Mouse (Mus musculus): ENCODE results near the gene Rrad. TPM values are rescaled to one million over a fixed set of nuclear protein-coding genes. Genes with fewer than 3 reads are reported as not detected.
"Not testable (repeated sequence)": the region's sequence is repeated elsewhere in the genome, so short reads cannot be mapped to it uniquely, and the experiment has no call there.

Rrad gene
- polyA plus RNA-seq (2015; fragmentation: Nextera tagmentation; extraction: Ambion mirVana), result 9.2 and 14.4 TPM in 2 replicates

DNA sequence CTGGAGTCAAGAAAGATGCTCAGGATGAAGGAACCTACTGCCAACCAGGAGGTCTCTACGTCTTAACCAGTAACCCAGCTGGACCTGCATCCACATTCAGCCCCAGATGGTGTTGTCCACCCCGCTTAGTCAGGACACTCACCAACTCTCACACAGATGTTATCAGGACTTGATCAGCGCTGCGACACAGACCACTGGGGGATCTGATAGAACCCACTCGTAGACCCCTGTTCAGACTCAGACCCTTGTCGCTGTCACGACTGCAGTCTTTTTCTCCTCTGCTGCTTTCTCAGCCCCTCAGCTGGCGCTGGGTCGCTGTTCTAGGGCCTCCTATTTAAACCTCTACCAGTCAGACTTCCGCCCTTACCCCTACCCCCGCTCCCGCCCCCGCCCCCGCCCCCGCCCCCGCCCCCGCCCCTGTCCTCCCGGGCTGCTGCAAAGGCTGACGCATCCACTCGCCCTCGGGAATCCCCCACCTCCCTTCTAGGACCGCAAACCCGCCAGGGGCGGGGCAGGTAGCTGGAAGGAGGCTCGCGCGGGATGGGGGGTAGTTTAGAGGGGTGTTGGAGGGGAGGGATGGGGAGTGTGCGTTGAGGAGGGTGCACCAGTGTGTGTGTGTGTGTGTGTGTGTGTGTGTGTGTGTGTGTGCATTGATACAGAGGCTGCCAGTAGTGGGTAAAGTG is at the start of gene Rrad:
Rrad (minus strand) TSS at position 347 of the 683 bp plus-strand sequence.
- WGBS, result under 1% methylated on average over 22 of the region's 28 CpGs
- 0 out of 2 replicates have a peak, but pooled peaks cover 5% of the 10 kb centered on the region for H3K36me3 ChIP-seq (ENCODE audit: control insufficient read depth, insufficient read depth, low read length)
- peaks cover 8% of the 10 kb centered on the region; the same call in 1 of the 2 replicates for H3K27me3 ChIP-seq (ENCODE audit: control insufficient read depth, insufficient read depth, low read length)
- H3K9me3 ChIP-seq (replicated peaks; ENCODE audit: control insufficient read depth, low read length), result no peaks in the 10 kb centered on the region
- peak within 1 kb of the TSS; percentile 47 for H3K4me3 ChIP-seq (replicated peaks; ENCODE audit: low read length)
- H3K27ac ChIP-seq (ENCODE audit: low read length), result peak within 1 kb of the TSS; percentile 26
- H3K4me2 ChIP-seq (ENCODE audit: low read depth, low read length), result peak within 1 kb of the TSS; percentile 62
- ATAC-seq (ENCODE audit: insufficient read depth, low FRiP score), result peak; percentile 77
- peak within 1 kb of the TSS; percentile 61 for H3K9ac ChIP-seq (ENCODE audit: low read length)
- H3K4me1 ChIP-seq (ENCODE audit: control insufficient read depth, insufficient read depth, low read length), result peaks cover 14% of the 10 kb centered on the region; the same call in 1 of the 2 replicates

DNA sequence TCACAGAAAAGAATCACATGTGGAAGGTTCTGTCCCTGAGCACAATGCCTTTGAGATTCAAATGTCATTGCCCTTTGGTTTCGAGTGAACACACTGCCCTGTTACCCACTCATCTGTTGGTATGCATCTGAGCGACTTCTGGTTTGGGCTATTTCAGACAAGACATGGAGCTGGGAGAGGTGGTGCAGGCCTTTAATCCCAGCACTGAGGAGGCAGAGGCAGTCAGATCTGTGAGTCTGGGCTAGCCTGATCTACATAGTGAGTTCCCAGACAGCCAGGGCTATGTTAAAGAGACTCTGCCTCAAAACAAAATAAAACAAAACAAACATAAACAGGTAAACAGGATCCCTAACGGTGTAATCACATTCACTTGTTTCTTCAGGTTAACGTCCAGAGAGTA is 24.5 kb upstream of the Rrad start:
- no peaks in the 10 kb centered on the region for H3K36me3 ChIP-seq (ENCODE audit: control insufficient read depth, insufficient read depth, low read length)
- no peak overlapping the region for H3K27ac ChIP-seq (ENCODE audit: low read length)
- no peaks in the 10 kb centered on the region for H3K9me3 ChIP-seq (replicated peaks; ENCODE audit: control insufficient read depth, low read length)
- no peak overlapping the region for H3K9ac ChIP-seq (ENCODE audit: low read length)
- no peak overlapping the region for H3K4me3 ChIP-seq (replicated peaks; ENCODE audit: low read length)
- 79% methylated on average over 4 of the region's 4 CpGs for WGBS
- no peaks in the 10 kb centered on the region for H3K27me3 ChIP-seq (ENCODE audit: control insufficient read depth, insufficient read depth, low read length)
- ATAC-seq (ENCODE audit: insufficient read depth, low FRiP score), result no peak
- H3K4me1 ChIP-seq (ENCODE audit: control insufficient read depth, insufficient read depth, low read length), result no peaks in the 10 kb centered on the region
- no peak overlapping the region for H3K4me2 ChIP-seq (ENCODE audit: low read depth, low read length)

GRCm38 (mm10) chr8:104654984-104655383 is 23.9 kb upstream of the Rrad start:
- Histone ChIP-seq H3K27ac (ENCODE audit: low read length) (no peak overlapping the region), H3K36me3 (ENCODE audit: control insufficient read depth, insufficient read depth, low read length) (no peaks in the 10 kb centered on the region), H3K4me1 (ENCODE audit: control insufficient read depth, insufficient read depth, low read length) (no peaks in the 10 kb centered on the region), H3K9ac (ENCODE audit: low read length) (no peak overlapping the region), H3K27me3 (ENCODE audit: control insufficient read depth, insufficient read depth, low read length) (no peaks in the 10 kb centered on the region), H3K4me3 (replicated peaks; ENCODE audit: low read length) (no peak overlapping the region), H3K4me2 (ENCODE audit: low read depth, low read length) (no peak overlapping the region), H3K9me3 (replicated peaks; ENCODE audit: control insufficient read depth, low read length) (no peaks in the 10 kb centered on the region)
- 3% methylated on average over 3 of the region's 3 CpGs for WGBS
- peak; percentile 69; the same call in 1 of the 2 replicates for ATAC-seq (ENCODE audit: insufficient read depth, low FRiP score)

DNA sequence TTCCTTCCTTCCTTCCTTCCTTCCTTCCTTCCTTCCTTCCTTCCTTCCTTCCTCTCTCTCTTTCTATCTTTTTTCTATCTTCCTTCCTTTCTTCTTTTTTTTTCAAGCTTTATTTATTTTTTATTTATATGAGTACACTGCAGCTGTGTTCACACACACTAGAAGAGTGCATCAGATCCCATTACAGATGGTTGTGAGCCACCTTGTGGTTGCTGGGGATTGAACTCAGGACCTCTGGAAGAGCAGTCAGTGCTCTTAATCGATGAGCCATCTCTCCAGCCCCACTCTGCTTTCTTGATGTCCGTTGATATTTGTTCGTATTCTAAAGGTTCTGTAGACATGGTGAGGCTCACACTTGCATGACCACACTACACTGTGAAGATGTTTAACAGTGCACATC is 13.1 kb upstream of the Rrad start:
- not testable (repeated sequence) for H3K4me3 ChIP-seq (replicated peaks; ENCODE audit: low read length); H3K36me3 ChIP-seq (ENCODE audit: control insufficient read depth, insufficient read depth, low read length); H3K9ac ChIP-seq (ENCODE audit: low read length); H3K27ac ChIP-seq (ENCODE audit: low read length); H3K27me3 ChIP-seq (ENCODE audit: control insufficient read depth, insufficient read depth, low read length); H3K9me3 ChIP-seq (replicated peaks; ENCODE audit: control insufficient read depth, low read length); H3K4me2 ChIP-seq (ENCODE audit: low read depth, low read length); ATAC-seq (ENCODE audit: insufficient read depth, low FRiP score)
- H3K4me1 ChIP-seq (ENCODE audit: control insufficient read depth, insufficient read depth, low read length), result peaks cover 18% of the 10 kb centered on the region
- 68% methylated on average over 3 of the region's 3 CpGs for WGBS

GRCm38 (mm10) chr8:104642324-104642654 is 11.2 kb upstream of the Rrad start:
- 0 out of 2 replicates have a peak overlapping the region, but pooled peaks have one; percentile 73 for H3K27ac ChIP-seq (ENCODE audit: low read length)

DNA sequence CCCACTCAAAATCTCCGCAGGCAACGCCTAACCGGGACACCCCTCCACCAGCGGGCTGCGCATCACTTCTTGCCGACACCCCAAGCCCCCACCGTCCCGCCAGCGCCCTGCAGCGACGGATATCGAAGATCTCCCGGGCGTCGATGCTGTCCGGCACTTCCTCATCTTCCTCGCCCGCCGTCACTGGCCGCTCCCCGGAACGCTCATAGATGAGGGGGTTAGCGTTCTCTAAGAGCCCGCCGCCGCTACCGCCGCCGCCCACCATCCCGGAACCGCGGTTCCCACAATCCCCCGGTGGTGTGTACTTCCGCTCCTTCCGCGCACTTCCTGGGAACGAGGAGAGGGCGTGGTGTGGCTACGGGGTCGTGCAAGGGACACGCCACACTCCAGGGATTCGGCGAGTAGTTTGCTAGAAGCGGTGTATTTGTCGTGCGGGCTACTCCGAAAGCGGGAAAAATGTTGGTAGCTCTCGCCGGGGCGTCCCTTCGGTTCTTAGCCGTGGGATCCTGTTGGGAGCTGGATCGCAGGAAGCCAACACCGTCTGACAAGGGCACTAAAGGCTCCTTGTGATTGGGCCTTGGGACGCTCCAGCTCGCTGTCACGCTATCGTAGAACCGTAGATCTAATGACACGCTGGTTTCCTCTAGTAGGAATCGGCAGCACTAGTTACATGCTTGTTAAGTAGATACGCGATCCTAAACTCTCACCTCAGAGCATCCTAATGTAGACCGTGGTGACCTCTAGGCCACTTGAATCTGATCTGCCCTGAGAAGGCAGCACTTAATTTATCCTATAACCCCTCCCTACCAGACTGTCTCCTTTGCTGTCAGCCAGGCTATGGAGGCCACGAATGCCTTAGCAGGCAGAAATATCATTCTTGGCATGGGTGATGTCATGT is 10.5 kb upstream of the Rrad start, which contains the start of gene Ciao2b:
Ciao2b (minus strand) TSS at position 540 of the 898 bp plus-strand sequence.
- H3K4me1 ChIP-seq (ENCODE audit: control insufficient read depth, insufficient read depth, low read length), result peaks cover 18% of the 10 kb centered on the region
- whole genome bisulfite sequencing, result under 1% methylated on average over 66 of the region's 66 CpGs
- peak within 1 kb of the TSS; percentile 73 for H3K27ac ChIP-seq (ENCODE audit: low read length)
- peak; percentile 94 for ATAC-seq (ENCODE audit: insufficient read depth, low FRiP score)
- H3K36me3 ChIP-seq (ENCODE audit: control insufficient read depth, insufficient read depth, low read length), result peaks cover 5% of the 10 kb centered on the region; the same call in 1 of the 2 replicates
- peak within 1 kb of the TSS; percentile 87 for H3K9ac ChIP-seq (ENCODE audit: low read length)
- no peaks in the 10 kb centered on the region for H3K9me3 ChIP-seq (replicated peaks; ENCODE audit: control insufficient read depth, low read length)
- H3K4me2 ChIP-seq (ENCODE audit: low read depth, low read length), result peak within 1 kb of the TSS; percentile 92
- no peaks in the 10 kb centered on the region for H3K27me3 ChIP-seq (ENCODE audit: control insufficient read depth, insufficient read depth, low read length)
- H3K4me3 ChIP-seq (replicated peaks; ENCODE audit: low read length), result peak within 1 kb of the TSS; percentile 95

More at GRCm38 (mm10) chr8:104642324-104642654, 11.2 kb upstream of the Rrad start:
- Histone ChIP-seq H3K27me3 (ENCODE audit: control insufficient read depth, insufficient read depth, low read length) (no peaks in the 10 kb centered on the region), H3K4me2 (ENCODE audit: low read depth, low read length) (peak overlapping the region; percentile 92), H3K9me3 (replicated peaks; ENCODE audit: control insufficient read depth, low read length) (no peaks in the 10 kb centered on the region), H3K36me3 (ENCODE audit: control insufficient read depth, insufficient read depth, low read length) (peaks cover 5% of the 10 kb centered on the region; the same call in 1 of the 2 replicates), H3K4me1 (ENCODE audit: control insufficient read depth, insufficient read depth, low read length) (peaks cover 18% of the 10 kb centered on the region), H3K9ac (ENCODE audit: low read length) (peak overlapping the region; percentile 87), H3K4me3 (replicated peaks; ENCODE audit: low read length) (peak overlapping the region; percentile 95)
- ATAC-seq (ENCODE audit: insufficient read depth, low FRiP score), result no peak
- WGBS, result 71% methylated on average over 6 of the region's 6 CpGs

- Histone ChIP-seq H3K9ac (ENCODE audit: low read length) (peak overlapping the region; percentile 87), H3K27ac (ENCODE audit: low read length) (0 out of 2 replicates have a peak overlapping the region, but pooled peaks have one; percentile 73), H3K36me3 (ENCODE audit: control insufficient read depth, insufficient read depth, low read length) (peaks cover 5% of the 10 kb centered on the region; the same call in 1 of the 2 replicates), H3K9me3 (replicated peaks; ENCODE audit: control insufficient read depth, low read length) (no peaks in the 10 kb centered on the region), H3K4me3 (replicated peaks; ENCODE audit: low read length) (peak overlapping the region; percentile 95), H3K27me3 (ENCODE audit: control insufficient read depth, insufficient read depth, low read length) (no peaks in the 10 kb centered on the region), H3K4me1 (ENCODE audit: control insufficient read depth, insufficient read depth, low read length) (peaks cover 18% of the 10 kb centered on the region), H3K4me2 (ENCODE audit: low read depth, low read length) (peak overlapping the region; percentile 92)
- 3% methylated on average over 25 of the region's 25 CpGs for WGBS
- no peak for ATAC-seq (ENCODE audit: insufficient read depth, low FRiP score)
Observed at GRCm38 (mm10) chr8:104640831-104641370, 9.8 kb upstream of the Rrad start.

DNA sequence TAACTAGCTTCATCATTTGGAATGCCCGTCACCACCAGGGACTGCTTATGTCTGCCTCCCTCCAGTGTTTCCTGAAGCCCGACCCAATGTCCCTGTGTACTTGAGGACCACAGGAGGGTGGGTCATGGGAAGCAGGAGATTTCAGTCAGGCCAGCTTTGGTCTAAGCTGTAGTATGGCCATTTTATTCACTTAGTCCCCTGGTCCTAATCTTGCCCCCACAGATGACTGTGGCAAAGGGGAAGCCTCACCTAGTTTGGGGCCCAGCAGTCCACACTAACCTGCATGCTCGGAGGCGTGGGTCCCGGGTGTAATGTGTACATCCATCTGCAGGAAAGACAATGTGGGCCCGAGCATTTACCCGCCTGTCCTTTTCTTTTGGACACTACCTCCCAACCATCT is 9.1 kb upstream of the Rrad start:
- Histone ChIP-seq H3K36me3 (ENCODE audit: control insufficient read depth, insufficient read depth, low read length) (peaks cover 9% of the 10 kb centered on the region; the same call in 1 of the 2 replicates), H3K27ac (ENCODE audit: low read length) (no peak overlapping the region), H3K4me2 (ENCODE audit: low read depth, low read length) (peak overlapping the region; percentile 92), H3K4me1 (ENCODE audit: control insufficient read depth, insufficient read depth, low read length) (peaks cover 18% of the 10 kb centered on the region), H3K9ac (ENCODE audit: low read length) (peak overlapping the region; percentile 87), H3K9me3 (replicated peaks; ENCODE audit: control insufficient read depth, low read length) (no peaks in the 10 kb centered on the region), H3K27me3 (ENCODE audit: control insufficient read depth, insufficient read depth, low read length) (no peaks in the 10 kb centered on the region), H3K4me3 (replicated peaks; ENCODE audit: low read length) (peak overlapping the region; percentile 95)
- WGBS, result 74% methylated on average over 7 of the region's 7 CpGs
- ATAC-seq (ENCODE audit: insufficient read depth, low FRiP score), result no peak
